Mouse (Mus musculus) left cerebral cortex, adult 11 months (tissue): ENCODE measurements at regions not wholly inside any gene's neighbourhood (a gene's known extent, or its start where the extent isn't known, plus 50 kb on each side); places are given as distances from the start of the nearest gene placed in this dataset.
"Not testable (repeated sequence)": the region's sequence is repeated elsewhere in the genome, so short reads cannot be mapped to it uniquely, and the experiment has no call there.

Experiments
- DNase-seq: peaks from one replicate; pipeline ENCODE4 v3.0.0; 2022; ENCODE audit warnings: low spot score

- DNase-seq, result no peak
These were observed 196.4 kb downstream of the Tdrd3 start for GRCm38 (mm10) chr14:87612871-87613270.

- no peak for DNase-seq
These were observed 203.1 kb downstream of the Tdrd3 start for GRCm38 (mm10) chr14:87619368-87620035.

DNA sequence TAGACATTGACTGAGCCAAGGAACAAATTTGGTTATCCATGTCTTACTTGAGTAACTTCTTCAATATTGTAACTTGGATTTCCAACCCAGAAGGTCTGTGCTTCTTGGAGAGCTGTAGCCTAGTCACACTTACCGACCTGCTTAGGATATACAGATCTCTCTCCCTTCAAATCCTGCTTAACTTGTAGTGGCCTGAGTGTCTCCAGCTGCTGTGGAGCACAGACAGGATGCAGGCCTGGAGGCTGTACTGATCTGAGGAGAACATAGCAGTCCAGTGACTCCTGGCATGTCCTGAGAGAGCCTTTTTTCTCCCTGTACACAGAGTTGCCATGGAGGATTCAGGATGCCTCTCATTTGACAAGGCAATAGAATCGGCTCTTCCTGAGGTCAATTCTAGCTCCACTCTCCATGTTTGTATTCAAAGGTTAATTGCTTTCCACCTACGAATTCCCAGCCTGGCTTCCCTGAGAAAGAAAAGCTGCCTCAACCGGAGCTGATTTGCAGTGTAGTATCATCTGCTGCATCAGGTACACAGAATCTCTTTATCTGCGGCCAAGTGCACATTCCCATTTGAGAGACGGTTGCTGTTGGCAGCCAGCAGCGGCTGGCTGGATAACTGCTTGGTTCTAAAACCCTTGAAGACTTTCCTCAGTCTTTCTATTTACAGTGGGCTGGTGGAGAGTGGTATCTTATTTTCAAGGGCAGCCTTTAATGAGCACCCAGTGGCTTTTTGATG lies 214.8 kb downstream of the Tdrd3 start:
- no peak for DNase-seq

DNA sequence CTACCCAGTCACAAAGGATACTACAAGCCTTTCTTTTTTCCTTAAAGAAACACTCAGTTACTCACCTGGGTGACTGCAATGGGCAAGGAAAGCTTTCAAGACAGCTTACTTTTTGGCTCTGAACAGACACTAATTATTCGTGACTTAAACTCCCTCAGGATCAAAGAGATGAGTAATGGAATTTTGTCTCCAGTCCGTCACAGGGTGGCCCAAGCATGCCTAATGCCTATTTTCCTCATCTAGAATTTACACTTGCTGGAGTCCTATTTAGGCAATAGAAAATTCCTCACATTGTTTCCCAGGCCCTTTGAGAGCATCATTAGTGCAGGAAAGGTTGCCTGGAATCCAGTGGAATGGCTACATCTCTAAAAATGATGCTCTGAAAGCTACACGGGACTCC lies 218.2 kb downstream of the Tdrd3 start:
- DNase-seq, result no peak

GRCm38 (mm10) chr14:87637131-87637530 lies 220.7 kb downstream of the Tdrd3 start:
- DNase-seq, result no peak

DNA sequence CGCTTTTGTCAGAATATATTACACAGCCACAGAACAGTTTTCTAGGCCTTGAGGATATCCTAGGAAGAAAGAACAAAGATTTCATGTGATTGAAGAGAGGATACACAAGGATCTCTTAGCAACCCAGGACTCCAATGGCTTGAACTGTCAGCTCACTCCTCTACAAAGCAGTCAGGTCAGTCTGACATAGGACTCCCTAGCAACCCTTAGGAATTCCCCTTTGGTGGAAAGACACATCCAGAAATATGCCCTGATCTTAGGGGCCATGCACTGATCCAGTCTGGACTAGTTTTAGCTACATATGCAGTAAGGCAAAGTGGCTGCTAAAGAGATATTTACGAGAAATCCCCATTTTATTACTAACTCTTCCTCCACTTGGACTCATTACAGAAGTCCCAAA lies 251.5 kb downstream of the Tdrd3 start:
- no peak for DNase-seq

- no peak for DNase-seq
These were observed 253.1 kb downstream of the Tdrd3 start for GRCm38 (mm10) chr14:87669496-87669895.

- no peak for DNase-seq
These were observed 264.3 kb downstream of the Tdrd3 start for GRCm38 (mm10) chr14:87680788-87681187.

DNA sequence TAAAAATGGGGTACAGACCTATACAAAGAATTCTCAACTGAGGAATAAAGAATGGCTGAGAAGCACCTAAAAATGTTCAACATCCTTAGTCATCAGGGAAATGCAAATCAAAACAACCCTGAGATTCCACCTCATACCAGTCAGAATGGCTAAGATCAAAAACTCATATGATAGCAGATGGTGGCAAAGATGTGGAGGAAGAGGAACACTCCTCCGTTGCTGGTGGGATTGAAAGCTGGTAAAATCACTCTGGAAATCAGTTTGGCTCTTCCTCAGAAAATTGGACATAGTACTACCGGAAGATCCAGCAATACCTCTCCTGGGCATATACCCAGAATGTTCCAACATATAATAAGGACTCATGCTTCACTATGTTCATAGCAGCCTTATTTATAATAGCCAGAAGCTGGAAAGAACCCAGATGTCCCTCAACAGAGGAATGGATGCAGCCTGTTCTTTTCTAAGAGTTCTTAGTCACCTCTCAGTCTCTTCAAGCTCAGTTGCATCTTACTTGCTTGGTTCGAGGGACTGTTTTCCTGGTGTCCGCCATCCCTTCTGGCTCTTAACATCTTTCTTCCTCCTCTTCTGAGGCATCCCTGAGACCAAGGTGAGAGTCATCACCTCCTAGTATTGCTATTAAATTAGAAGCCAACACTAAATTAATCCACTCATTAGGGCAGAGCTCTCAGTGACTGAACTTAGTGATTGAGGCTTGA lies 266.8 kb downstream of the Tdrd3 start:
- DNase-seq, result peak; percentile 4

DNA sequence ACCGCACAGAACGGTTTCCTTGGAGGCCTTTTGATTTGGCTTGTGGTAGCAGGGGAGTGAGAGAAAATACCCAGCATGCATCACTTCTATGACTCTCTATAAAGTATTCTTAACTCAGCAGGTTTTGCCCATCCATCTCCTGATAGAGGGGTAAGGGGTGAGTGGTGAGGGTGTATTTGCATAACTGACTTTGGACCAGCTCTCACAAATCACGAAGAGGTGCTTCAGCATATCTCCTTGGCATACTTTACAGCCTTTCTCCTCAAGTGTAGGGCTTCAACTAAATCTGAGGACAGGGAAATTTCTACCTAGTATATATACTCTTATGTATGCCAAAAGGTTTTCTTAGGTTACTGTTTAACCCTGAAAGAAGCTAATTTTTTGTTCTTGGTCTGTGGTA lies 273.4 kb downstream of the Tdrd3 start:
- DNase-seq, result no peak

GRCm38 (mm10) chr14:87736456-87736855 lies 320.0 kb downstream of the Tdrd3 start:
- DNase-seq, result no peak

- no peak for DNase-seq
These were observed 329.1 kb downstream of the Tdrd3 start for GRCm38 (mm10) chr14:87745524-87745923.

GRCm38 (mm10) chr14:87746011-87746410 lies 329.6 kb downstream of the Tdrd3 start:
- no peak for DNase-seq

GRCm38 (mm10) chr14:87749068-87749467 lies 332.6 kb downstream of the Tdrd3 start:
- DNase-seq, result no peak

- DNase-seq, result no peak
These were observed 333.3 kb downstream of the Tdrd3 start for GRCm38 (mm10) chr14:87749762-87750161.

DNA sequence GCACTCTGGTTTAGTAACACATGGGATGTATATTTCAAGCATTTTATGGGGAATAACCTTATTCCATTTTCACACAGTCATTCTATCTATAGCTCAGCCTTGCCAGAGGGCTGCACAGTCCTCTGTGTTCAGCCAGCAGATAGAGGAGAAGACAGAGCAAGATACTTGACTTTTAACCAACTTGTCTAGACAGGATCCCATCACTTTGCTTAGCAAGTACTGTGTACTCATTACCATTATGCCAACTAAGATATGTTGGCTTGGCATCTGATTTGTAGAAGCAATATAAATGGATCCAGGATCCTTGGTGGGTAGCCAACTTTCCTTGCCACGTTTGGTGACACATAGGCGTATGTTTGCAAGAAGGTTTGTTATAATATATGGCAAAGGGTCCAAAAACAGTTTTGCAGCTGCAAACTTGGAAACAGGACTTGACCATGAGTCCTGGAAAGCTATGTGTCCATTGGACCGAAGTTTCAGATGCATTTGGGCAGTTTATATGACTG lies 334.3 kb downstream of the Tdrd3 start:
- no peak for DNase-seq

- no peak for DNase-seq
These were observed 338.3 kb downstream of the Tdrd3 start for GRCm38 (mm10) chr14:87754744-87755143.

- no peak for DNase-seq
These were observed 359.0 kb downstream of the Tdrd3 start for GRCm38 (mm10) chr14:87775332-87775890.

- no peak for DNase-seq
These were observed 383.4 kb downstream of the Tdrd3 start for GRCm38 (mm10) chr14:87799803-87800202.

- not testable (repeated sequence) for DNase-seq
These were observed 393.2 kb downstream of the Tdrd3 start for GRCm38 (mm10) chr14:87809664-87810063.

DNA sequence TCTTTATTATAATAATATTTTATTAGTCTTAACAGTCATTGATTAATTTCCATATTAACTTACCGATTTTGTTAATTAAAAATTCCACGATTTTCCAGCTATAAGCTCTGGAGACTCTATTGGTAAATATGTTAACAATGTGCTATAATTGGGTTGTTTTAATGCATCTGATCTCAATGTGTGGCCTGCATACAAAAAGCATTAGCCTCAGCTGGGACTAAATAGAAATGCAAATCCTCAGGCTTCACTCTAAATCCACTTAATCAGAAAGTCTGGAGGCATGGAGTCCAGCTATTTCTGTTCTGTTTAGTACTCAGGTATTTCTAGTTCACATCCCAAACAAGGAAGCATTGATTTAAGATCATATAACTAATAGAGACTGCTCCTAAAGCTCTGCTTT lies 427.7 kb downstream of the Tdrd3 start:
- no peak for DNase-seq

DNA sequence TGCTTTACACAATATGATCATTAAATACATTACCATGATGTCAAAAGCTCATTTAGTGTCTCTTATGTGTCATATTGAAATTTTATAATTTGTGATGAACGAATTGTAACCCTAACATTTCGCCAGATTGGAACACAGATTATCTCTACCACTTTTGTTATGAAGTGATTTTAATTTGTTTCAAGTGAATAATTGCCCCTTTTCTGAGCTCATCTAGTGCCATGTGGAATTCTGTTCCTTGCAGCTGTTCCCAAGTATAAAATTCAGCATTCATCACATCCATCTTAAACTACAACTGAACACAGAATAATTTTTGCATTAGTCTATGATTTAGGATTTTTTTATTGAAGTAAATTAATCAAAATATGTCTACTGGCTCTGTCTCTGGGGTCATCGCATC lies 445.0 kb downstream of the Tdrd3 start:
- no peak for DNase-seq
